Mouse (Mus musculus) CH12.LX (cell line): ENCODE measurements around the gene Coro2b.

Experiments used
- CTCF ChIP-seq, 2 experiments: IDR thresholded peaks in 1 of 2; conservative IDR thresholded peaks in 1 of 2; 2 replicates each; pipeline ENCODE4 v1.5.1; 2011 to 2012; ENCODE audit warnings: low read depth in 2 of 2, low read length in 2 of 2, improper control_type of control experiment in 1 of 2, inconsistent platforms in 1 of 2, mild to moderate bottlenecking in 1 of 2, moderate library complexity in 1 of 2
- E2F4 ChIP-seq: IDR thresholded peaks from 2 replicates; pipeline ENCODE4 v1.6.1; 2011; ENCODE audit warnings: low read depth, low read length, improper control_type of control experiment; ENCODE audit not compliant: insufficient replicate concordance
- EP300 ChIP-seq: IDR thresholded peaks from 2 replicates; pipeline ENCODE4 v1.6.1; 2011; ENCODE audit warnings: low read length, improper control_type of control experiment
- HCFC1 ChIP-seq: IDR thresholded peaks from 2 replicates; pipeline ENCODE4 v1.6.1; 2012; ENCODE audit warnings: low read depth, mild to moderate bottlenecking, inconsistent platforms, low read length, improper control_type of control experiment
- MAFK ChIP-seq: IDR thresholded peaks from 2 replicates; pipeline ENCODE4 v1.6.1; 2011; ENCODE audit warnings: low read length, improper control_type of control experiment; ENCODE audit not compliant: insufficient replicate concordance
- MAX ChIP-seq: IDR thresholded peaks from 2 replicates; pipeline ENCODE4 v1.6.1; 2011; ENCODE audit warnings: low read length, improper control_type of control experiment
- MEF2A ChIP-seq: IDR thresholded peaks from 2 replicates; pipeline ENCODE4 v1.6.1; 2014; ENCODE audit warnings: low read depth, mild to moderate bottlenecking, inconsistent platforms, low read length, improper control_type of control experiment, borderline replicate concordance
- MYC ChIP-seq: IDR thresholded peaks from 2 replicates; pipeline ENCODE4 v1.6.1; 2011; ENCODE audit warnings: low read depth, mild to moderate bottlenecking, improper control_type of control experiment, low read length
- NRF1 ChIP-seq: IDR thresholded peaks from 2 replicates; pipeline ENCODE4 v1.6.1; 2014; ENCODE audit warnings: low read depth, mild to moderate bottlenecking, inconsistent platforms, low read length, improper control_type of control experiment, moderate library complexity
- POLR2A ChIP-seq: IDR thresholded peaks from 2 replicates; pipeline ENCODE4 v1.6.1; 2011; ENCODE audit warnings: low read depth, mild to moderate bottlenecking, improper control_type of control experiment, low read length
- RCOR1 ChIP-seq: conservative IDR thresholded peaks from 2 replicates; pipeline ENCODE4 v1.6.1; 2012; ENCODE audit warnings: low read depth, mild to moderate bottlenecking, inconsistent platforms, low read length, improper control_type of control experiment
- UBTF ChIP-seq: IDR thresholded peaks from 2 replicates; pipeline ENCODE4 v1.6.1; 2012; ENCODE audit warnings: low read depth, mild to moderate bottlenecking, inconsistent platforms, low read length, improper control_type of control experiment, moderate library complexity
- ZMIZ1 ChIP-seq: IDR thresholded peaks from 2 replicates; pipeline ENCODE4 v1.6.1; 2012; ENCODE audit warnings: low read depth, mild to moderate bottlenecking, inconsistent platforms, low read length, improper control_type of control experiment

- no peak for TF ChIP-seq CTCF (conservative IDR thresholded peaks at IDR 0.05 in 1 of 2, IDR thresholded peaks at IDR 0.05 in 1 of 2; ENCODE audit: low read depth in 2 of 2, low read length in 2 of 2)
- no peak for TF ChIP-seq EP300
- TF ChIP-seq E2F4 = no peak
- TF ChIP-seq MAFK = no peak
- no peak for TF ChIP-seq NRF1
- TF ChIP-seq MAX = no peak
- no peak for TF ChIP-seq POLR2A
- no peak for TF ChIP-seq HCFC1
- TF ChIP-seq MEF2A = no peak
- no peak for TF ChIP-seq UBTF
- TF ChIP-seq RCOR1 = no peak
- TF ChIP-seq ZMIZ1 = no peak
- TF ChIP-seq MYC = no peak
Observed at GRCm38 (mm10) chr9:62425265-62425664, 111.6 kb downstream of the Coro2b start.
